Comparison of ENCODE assay signal across 10 mouse cellular contexts in genomic region chr4:53316796-53317452, GRCm38 (mm10).
DNase-seq lines count a peak whose midpoint lies in the region; ATAC-seq lines count a peak whose summit lies in the region.
"Had no signal": no experiment of that assay in that cellular context is flagged by ENCODE, and none has a peak within 500 bp of the region (broad histone marks: within the 10 kb centered on the region; RNA-seq: fewer than 3 reads in every experiment).

No protein-coding gene starts in this region.

- H3K9ac ChIP-seq in forebrain, embryonic 14.5 days (ENCODE audit: low read length), result peak overlapping the region; percentile 18; the same call in 1 of the 2 replicates
- no peak overlapping the region for H3K9ac ChIP-seq in midbrain, embryonic 13.5 days (replicated peaks)
- H3K9ac ChIP-seq: liver, embryonic 13.5 days had no signal

- H3K4me1 ChIP-seq in forebrain, embryonic 14.5 days (ENCODE audit: control insufficient read depth, insufficient read depth, low read length), result peaks cover 15% of the 10 kb centered on the region; the same call in 1 of the 2 replicates
- peaks cover 20% of the 10 kb centered on the region for H3K4me1 ChIP-seq in midbrain, embryonic 13.5 days (replicated peaks)

- no peaks in the 10 kb centered on the region for H3K36me3 ChIP-seq in forebrain, embryonic 14.5 days (ENCODE audit: control insufficient read depth, insufficient read depth, low read length)
- no peaks in the 10 kb centered on the region for H3K36me3 ChIP-seq in midbrain, embryonic 13.5 days
- H3K36me3 ChIP-seq: liver, embryonic 13.5 days had no signal

- ATAC-seq in CD4-positive, CD25-positive, alpha-beta regulatory T cell, adult 4 months, result peak; percentile 64
- peak; percentile 48 for ATAC-seq in forebrain, embryonic 14.5 days
- ATAC-seq in midbrain, embryonic 13.5 days, result peak; percentile 50
- no peak for ATAC-seq in frontal cortex, adult (ENCODE audit: low TSS enrichment)

- DNase-seq in left cerebral cortex, postnatal 4 days, result peak; percentile 30
- no peak for DNase-seq in left cerebral cortex, postnatal 36 days (ENCODE audit: low spot score in 2 of 2)
- no peak for DNase-seq in forebrain, embryonic 14.5 days (ENCODE audit: low spot score)
- no peak for DNase-seq in frontal cortex, postnatal 14 days (ENCODE audit: low spot score in 2 of 2)
- no peak for DNase-seq in frontal cortex, postnatal 25 days (ENCODE audit: low spot score in 2 of 2)
- DNase-seq: kidney, adult 11 months; liver, embryonic 13.5 days had no signal

- no peak overlapping the region for H3K4me3 ChIP-seq in forebrain, embryonic 14.5 days (ENCODE audit: low read depth, low read length)
- no peak overlapping the region for H3K4me3 ChIP-seq in midbrain, embryonic 13.5 days (replicated peaks)
- H3K4me3 ChIP-seq: liver, embryonic 13.5 days had no signal

- no peaks in the 10 kb centered on the region for H3K27me3 ChIP-seq in forebrain, embryonic 14.5 days (replicated peaks; ENCODE audit: control insufficient read depth, insufficient read depth, low read length)
- H3K27me3 ChIP-seq in midbrain, embryonic 13.5 days, result no peaks in the 10 kb centered on the region
- H3K27me3 ChIP-seq: liver, embryonic 13.5 days had no signal

- no peak overlapping the region for H3K4me2 ChIP-seq in forebrain, embryonic 14.5 days (ENCODE audit: low read length)
- H3K4me2 ChIP-seq in midbrain, embryonic 13.5 days (replicated peaks), result no peak overlapping the region
- H3K4me2 ChIP-seq: liver, embryonic 13.5 days had no signal

- 78% methylated on average over 14 of the region's 14 CpGs for WGBS in forebrain, embryonic 14.5 days
- 85% methylated on average over 14 of the region's 14 CpGs for WGBS in midbrain, embryonic 13.5 days

- intact Hi-C loops in left cerebral cortex, postnatal 4 days (cut with DNase I), result no loop called here
- intact Hi-C loops in left cerebral cortex, postnatal 36 days (cut with DNase I), result no loop called here

- H3K27ac ChIP-seq in forebrain, embryonic 14.5 days (ENCODE audit: low read depth, low read length), result peak overlapping the region; percentile 61
- H3K27ac ChIP-seq in midbrain, embryonic 13.5 days, result peak overlapping the region; percentile 57
- H3K27ac ChIP-seq: liver, embryonic 13.5 days had no signal

- no peaks in the 10 kb centered on the region for H3K9me3 ChIP-seq in forebrain, embryonic 14.5 days (replicated peaks; ENCODE audit: control insufficient read depth, low read length)
- H3K9me3 ChIP-seq in midbrain, embryonic 13.5 days, result no peaks in the 10 kb centered on the region
- H3K9me3 ChIP-seq: liver, embryonic 13.5 days had no signal
